Mouse (Mus musculus) kidney, embryonic 16.5 days (tissue): ENCODE data around the gene Kcnmb2. TPM values are rescaled to one million over a fixed set of nuclear protein-coding genes. Genes with fewer than 3 reads are reported as not detected.

ENCODE experiments used
- ATAC-seq: fragments of 200-750 bp; cut with Nextera tagmentation; 2 replicates; pipeline ENCODE4 v1.8.0; 2017; ENCODE audit warnings: moderate TSS enrichment; ENCODE audit not compliant: low FRiP score, low TSS enrichment
- H3K27ac ChIP-seq: fragments of 300-500 bp; sonication (generic); 2 replicates; pipeline ENCODE4 v1.5.1; 2014; ENCODE audit warnings: low read length
- H3K27me3 ChIP-seq: fragments of 300-500 bp; sonication (generic); 2 replicates; pipeline ENCODE4 v1.6.1; 2014; ENCODE audit warnings: low read length, control low read depth, mixed read lengths; ENCODE audit not compliant: insufficient read depth
- H3K36me3 ChIP-seq: fragments of 300-500 bp; sonication (generic); 2 replicates; pipeline ENCODE4 v1.6.1; 2014; ENCODE audit warnings: low read length, control low read depth, mixed read lengths; ENCODE audit not compliant: insufficient read depth
- H3K4me1 ChIP-seq: fragments of 300-500 bp; sonication (generic); 2 replicates; pipeline ENCODE4 v1.6.1; 2014; ENCODE audit warnings: low read length, control low read depth, mixed read lengths; ENCODE audit not compliant: insufficient read depth
- H3K4me2 ChIP-seq: fragments of 300-500 bp; sonication (generic); replicated peaks from 2 replicates; pipeline ENCODE4 v1.6.1; 2014; ENCODE audit warnings: low read depth, low read length
- H3K4me3 ChIP-seq: fragments of 300-500 bp; sonication (generic); 2 replicates; pipeline ENCODE4 v1.5.1; 2014; ENCODE audit warnings: mild to moderate bottlenecking, low read length
- H3K9ac ChIP-seq: fragments of 300-500 bp; sonication (generic); replicated peaks from 2 replicates; pipeline ENCODE4 v1.6.1; 2014; ENCODE audit warnings: low read length
- H3K9me3 ChIP-seq: fragments of 300-500 bp; sonication (generic); 2 replicates; pipeline ENCODE4 v1.6.1; 2016; ENCODE audit warnings: low read length, control low read depth
- WGBS: fragments of 180-500 bp; shearing (Covaris S2); extraction: QIAGEN DNeasy Blood & Tissue Kit; methylation state at CpG from one replicate; pipeline ENCODE4 v1.1.7; 2014; 5-methylcytosine and 5-hydroxymethylcytosine counted together
- polyA plus RNA-seq: library from polyadenylated mRNA; unstranded; fragments of >200 nt; fragmentation: Nextera tagmentation; extraction: Ambion mirVana; gene quantifications from 2 replicates; pipeline ENCODE4 v1.2.1, GENCODE M21; 2015

The Kcnmb2 gene
- polyA plus RNA-seq, 1 experiment from 2014 or later = 2.5 TPM

GRCm38 (mm10) chr3:32053610-32054241 is 151.4 kb downstream of the Kcnmb2 start:
- no peaks in the 10 kb centered on the region for H3K36me3 ChIP-seq
- H3K4me1 ChIP-seq = no peaks in the 10 kb centered on the region
- no peak overlapping the region for H3K4me3 ChIP-seq
- H3K9me3 ChIP-seq = no peaks in the 10 kb centered on the region
- H3K27ac ChIP-seq = no peak overlapping the region
- H3K4me2 ChIP-seq = no peak overlapping the region
- WGBS = 91% methylated on average over 10 of the region's 10 CpGs
- H3K9ac ChIP-seq = no peak overlapping the region
- H3K27me3 ChIP-seq = no peaks in the 10 kb centered on the region
- ATAC-seq = no peak

- Histone ChIP-seq H3K4me2 (no peak overlapping the region), H3K27me3 (no peaks in the 10 kb centered on the region), H3K4me1 (no peaks in the 10 kb centered on the region), H3K4me3 (no peak overlapping the region), H3K9me3 (no peaks in the 10 kb centered on the region), H3K27ac (no peak overlapping the region), H3K9ac (no peak overlapping the region), H3K36me3 (no peaks in the 10 kb centered on the region)
- 57% methylated on average over 10 of the region's 10 CpGs for WGBS
- no peak for ATAC-seq
These were observed 157.8 kb downstream of the Kcnmb2 start for GRCm38 (mm10) chr3:32059888-32060656.

DNA sequence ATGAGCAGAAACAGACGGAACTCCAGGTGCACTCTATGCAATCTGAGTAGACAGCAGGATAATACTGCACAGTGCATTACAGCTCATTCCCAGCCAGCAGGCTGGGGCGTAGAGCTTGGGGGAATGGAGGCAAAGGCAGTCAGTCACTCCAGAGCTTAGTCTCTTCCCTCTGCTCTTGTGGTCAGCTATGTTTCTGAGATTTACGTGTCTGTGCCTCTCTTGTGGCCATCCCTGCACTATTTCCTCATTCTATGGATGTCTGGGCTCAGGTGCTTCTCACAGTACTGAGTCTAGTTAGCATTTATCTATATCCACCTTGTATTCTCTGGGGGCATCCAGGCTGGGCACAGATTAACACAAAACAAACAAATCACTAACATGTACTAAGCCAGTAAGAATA is 160.4 kb downstream of the Kcnmb2 start:
- WGBS = 77% methylated on average over 3 of the region's 3 CpGs
- H3K36me3 ChIP-seq = no peaks in the 10 kb centered on the region
- no peaks in the 10 kb centered on the region for H3K27me3 ChIP-seq
- no peak overlapping the region for H3K4me2 ChIP-seq
- H3K4me1 ChIP-seq = no peaks in the 10 kb centered on the region
- no peaks in the 10 kb centered on the region for H3K9me3 ChIP-seq
- no peak for ATAC-seq
- no peak overlapping the region for H3K27ac ChIP-seq
- H3K4me3 ChIP-seq = no peak overlapping the region
- H3K9ac ChIP-seq = no peak overlapping the region

DNA sequence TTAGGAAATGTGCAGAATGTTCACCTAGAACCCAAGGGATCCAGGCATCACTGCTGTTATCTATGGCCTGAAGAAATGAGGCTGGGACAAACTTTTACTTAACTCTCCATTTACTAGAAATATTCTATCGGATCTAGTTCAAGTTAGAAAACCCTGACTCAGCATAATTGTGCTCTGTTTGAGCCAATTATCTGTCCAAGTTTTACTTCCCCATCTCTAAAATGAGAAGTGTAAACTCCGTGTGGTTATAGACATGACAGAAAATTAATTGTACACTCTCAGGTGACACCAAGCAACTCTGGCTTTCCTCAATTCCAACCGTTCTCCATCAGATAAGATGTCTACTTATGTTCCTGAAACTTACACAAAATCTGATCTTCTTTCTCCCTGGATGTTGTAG is 161.0 kb downstream of the Kcnmb2 start:
- no peak for ATAC-seq
- 72% methylated on average over 3 of the region's 3 CpGs for WGBS

DNA sequence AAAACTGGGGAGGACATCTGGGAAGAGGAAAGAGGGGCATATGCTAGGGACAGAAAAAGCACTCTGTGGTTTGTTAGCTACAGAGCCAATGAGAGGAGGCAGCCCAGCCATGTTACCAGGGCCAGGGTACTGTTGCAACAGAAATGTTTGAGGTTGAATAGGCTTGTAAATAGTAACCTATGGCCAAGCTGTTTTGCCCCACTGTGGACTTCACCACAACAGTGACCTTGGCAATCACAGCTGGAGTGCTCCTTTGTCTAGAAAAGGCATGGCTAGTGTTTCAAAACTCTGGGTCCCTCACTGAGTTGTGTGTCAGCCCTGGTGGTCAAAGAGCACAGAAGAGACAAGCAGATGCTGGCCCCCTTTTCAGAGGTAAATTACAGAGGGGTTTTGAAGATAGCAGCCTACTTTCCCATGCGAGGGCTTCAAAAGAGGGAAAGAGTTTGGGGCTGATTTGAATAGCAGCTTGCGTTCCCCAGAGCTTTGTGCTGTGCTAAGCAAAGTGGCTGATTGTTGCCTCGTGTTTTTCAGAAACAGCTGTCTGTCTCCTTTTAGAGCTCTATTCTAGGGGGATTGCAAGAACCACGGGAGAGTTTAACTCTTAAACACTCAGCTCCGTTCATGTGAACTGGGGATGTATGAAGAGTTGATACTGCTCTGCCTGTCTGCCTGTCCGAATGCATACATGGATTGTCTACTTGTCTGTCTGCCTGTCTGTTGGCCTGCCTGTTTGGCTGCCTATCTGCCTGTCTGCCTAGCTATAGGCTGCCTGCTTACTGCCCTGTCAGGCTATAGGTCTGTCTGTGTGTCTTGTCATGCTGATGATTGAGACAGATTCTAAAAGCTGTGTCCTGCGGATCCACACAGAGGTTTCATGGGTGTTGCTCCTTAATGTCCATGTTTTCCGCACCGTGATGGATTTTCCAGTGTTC is 165.0 kb downstream of the Kcnmb2 start:
- 56% methylated on average over 9 of the region's 9 CpGs for WGBS
- Histone ChIP-seq H3K36me3 (no peaks in the 10 kb centered on the region), H3K4me2 (no peak overlapping the region)

More for the DNA sequence above, 161.0 kb downstream of the Kcnmb2 start:
- no peak overlapping the region for H3K4me3 ChIP-seq
- no peaks in the 10 kb centered on the region for H3K9me3 ChIP-seq
- H3K27ac ChIP-seq = no peak overlapping the region
- H3K36me3 ChIP-seq = no peaks in the 10 kb centered on the region
- H3K9ac ChIP-seq = no peak overlapping the region
- no peak overlapping the region for H3K4me2 ChIP-seq
- H3K4me1 ChIP-seq = no peaks in the 10 kb centered on the region
- H3K27me3 ChIP-seq = no peaks in the 10 kb centered on the region

GRCm38 (mm10) chr3:32073881-32074280 is 171.6 kb downstream of the Kcnmb2 start:
- ATAC-seq = no peak
- Histone ChIP-seq H3K27me3 (no peaks in the 10 kb centered on the region), H3K4me3 (no peak overlapping the region), H3K4me2 (no peak overlapping the region), H3K27ac (no peak overlapping the region), H3K36me3 (no peaks in the 10 kb centered on the region), H3K9ac (no peak overlapping the region), H3K4me1 (no peaks in the 10 kb centered on the region), H3K9me3 (no peaks in the 10 kb centered on the region)
- WGBS = 77% methylated on average over 8 of the region's 8 CpGs

More for the DNA sequence above, 165.0 kb downstream of the Kcnmb2 start:
- H3K4me1 ChIP-seq = no peaks in the 10 kb centered on the region
- H3K4me3 ChIP-seq = no peak overlapping the region
- H3K9me3 ChIP-seq = no peaks in the 10 kb centered on the region
- no peak overlapping the region for H3K27ac ChIP-seq
- H3K27me3 ChIP-seq = no peaks in the 10 kb centered on the region
- ATAC-seq = 0 out of 2 replicates have a peak, but pooled peaks have one; percentile 23
- no peak overlapping the region for H3K9ac ChIP-seq

DNA sequence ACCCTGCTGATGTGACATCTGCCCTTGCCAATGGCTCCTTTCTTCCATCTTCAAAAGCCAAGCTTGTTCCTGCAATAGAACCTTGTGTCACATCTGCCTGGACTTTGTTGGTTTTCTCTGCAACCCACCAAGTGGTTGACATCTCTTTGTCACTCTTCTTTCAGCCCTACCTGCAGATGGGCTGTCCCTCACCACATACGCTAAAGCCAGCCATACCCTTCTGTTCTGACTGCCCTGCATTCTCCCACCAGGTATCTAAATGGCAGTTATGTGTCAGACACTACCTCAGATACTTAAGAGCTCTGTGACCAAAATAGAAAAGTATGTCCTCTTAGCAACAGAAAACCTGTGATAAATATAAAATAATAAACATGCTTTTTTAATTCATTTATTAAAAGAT is 186.5 kb downstream of the Kcnmb2 start:
- Histone ChIP-seq H3K27me3 (no peaks in the 10 kb centered on the region), H3K9ac (no peak overlapping the region), H3K36me3 (no peaks in the 10 kb centered on the region), H3K4me1 (no peaks in the 10 kb centered on the region), H3K4me2 (no peak overlapping the region), H3K4me3 (no peak overlapping the region), H3K9me3 (no peaks in the 10 kb centered on the region), H3K27ac (no peak overlapping the region)
- WGBS = 92% methylated on average over 1 of the region's 1 CpGs
- no peak for ATAC-seq

DNA sequence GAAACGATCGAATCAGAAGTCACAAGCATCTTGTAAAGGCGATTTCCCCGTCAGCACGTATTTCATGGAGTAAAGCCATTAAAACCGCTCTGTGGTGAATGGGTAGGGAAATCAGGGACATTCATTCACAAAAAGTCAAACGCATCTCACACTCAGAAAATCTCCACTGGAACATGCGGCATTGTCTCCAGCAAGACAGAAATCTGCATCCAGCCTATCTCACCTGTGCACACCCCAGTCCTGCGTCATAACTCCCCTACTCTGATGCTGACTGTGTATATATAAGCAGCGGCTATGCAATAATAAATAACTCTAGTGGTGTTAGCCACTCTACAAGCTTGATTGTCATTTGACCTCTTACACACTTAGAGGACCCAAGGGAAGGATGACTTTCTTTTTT is 199.1 kb downstream of the Kcnmb2 start:
- Histone ChIP-seq H3K4me3 (no peak overlapping the region), H3K4me2 (no peak overlapping the region), H3K4me1 (no peaks in the 10 kb centered on the region), H3K36me3 (no peaks in the 10 kb centered on the region), H3K9ac (no peak overlapping the region), H3K27me3 (no peaks in the 10 kb centered on the region), H3K27ac (no peak overlapping the region), H3K9me3 (no peaks in the 10 kb centered on the region)
- ATAC-seq = no peak
- 84% methylated on average over 10 of the region's 10 CpGs for WGBS

- H3K9me3 ChIP-seq = no peaks in the 10 kb centered on the region
- H3K27ac ChIP-seq = no peak overlapping the region
- 70% methylated on average over 5 of the region's 5 CpGs for WGBS
- no peak overlapping the region for H3K4me2 ChIP-seq
- no peaks in the 10 kb centered on the region for H3K4me1 ChIP-seq
- ATAC-seq = no peak
- H3K9ac ChIP-seq = no peak overlapping the region
- no peak overlapping the region for H3K4me3 ChIP-seq
- H3K36me3 ChIP-seq = no peaks in the 10 kb centered on the region
- no peaks in the 10 kb centered on the region for H3K27me3 ChIP-seq
These were observed 217.5 kb downstream of the Kcnmb2 start for GRCm38 (mm10) chr3:32119851-32120250.
